Mouse (Mus musculus): ENCODE measurements around the gene Mea1. TPM values are rescaled to one million over a fixed set of nuclear protein-coding genes. Genes with fewer than 3 reads are reported as not detected.

Gene Mea1
- polyA plus RNA-seq, 1 experiment = 142 TPM

DNA sequence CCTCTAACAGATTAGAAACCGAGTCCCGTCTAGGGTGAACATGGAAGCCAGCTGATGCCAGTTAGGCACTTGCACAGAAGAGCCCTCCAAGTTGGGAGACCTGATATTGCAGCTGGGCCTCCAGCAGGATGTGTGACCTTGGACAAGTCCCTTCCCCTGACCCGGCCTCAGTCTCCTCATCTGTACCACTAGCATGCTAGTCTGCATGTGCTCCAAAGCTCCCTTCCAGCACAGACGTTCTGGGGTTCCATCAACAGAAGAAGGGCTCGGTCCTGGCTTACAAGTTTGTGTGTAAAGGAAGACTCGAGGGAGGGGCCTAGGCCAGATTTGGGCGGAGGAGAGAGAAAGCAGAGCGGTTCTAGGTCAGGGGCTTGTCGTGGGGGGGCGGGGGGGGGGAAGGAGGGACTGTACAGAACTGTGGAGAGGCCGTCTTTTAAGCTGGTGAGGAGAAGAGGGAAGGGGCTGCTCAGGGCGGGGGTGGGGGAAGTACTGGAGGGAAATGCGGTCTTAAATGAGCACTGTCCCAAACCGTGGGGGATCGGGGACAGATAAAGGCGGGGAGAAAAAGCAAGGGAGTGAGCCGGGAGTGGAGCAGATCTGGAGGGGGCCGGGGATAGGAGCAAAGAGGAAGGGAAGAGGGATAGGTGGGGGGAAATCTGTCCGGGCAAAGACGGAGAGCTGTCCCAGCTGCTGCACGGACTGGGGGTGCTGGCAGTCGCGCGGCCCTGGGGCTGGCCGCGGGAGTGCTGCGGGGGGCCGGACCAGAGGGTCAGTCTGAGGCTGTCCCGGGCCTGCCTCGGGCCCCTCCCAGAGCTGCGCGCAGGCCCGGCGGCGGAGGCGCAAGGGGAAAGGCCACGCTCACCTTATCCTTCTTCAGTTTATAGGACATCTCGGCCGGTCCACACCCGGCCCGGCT lies 25.6 kb downstream of the Mea1 start:
- TF ChIP-seq CTCF (IDR thresholded peaks at IDR 0.05; ENCODE audit: low read depth, low read length) (no peak), POLR2A (IDR thresholded peaks at IDR 0.05; ENCODE audit: insufficient read depth, low read length) (no peak), EP300 (IDR thresholded peaks at IDR 0.05; ENCODE audit: insufficient read depth, low read depth, low read length) (no peak)
- Histone ChIP-seq H3K36me3 (ENCODE audit: control insufficient read depth, insufficient read depth, low read length, poor library complexity, severe bottlenecking) (no peaks in the 10 kb centered on the region), H3K27me3 (ENCODE audit: control insufficient read depth, insufficient read depth, low read length, poor library complexity, severe bottlenecking) (no peaks in the 10 kb centered on the region), H3K4me3 (ENCODE audit: low read depth, low read length) (peak overlapping the region; percentile 84), H3K9me3 (replicated peaks; ENCODE audit: control insufficient read depth, insufficient read depth, low read length, poor library complexity, severe bottlenecking) (no peaks in the 10 kb centered on the region), H3K4me1 (ENCODE audit: control insufficient read depth, insufficient read depth, low read length) (peaks cover 4% of the 10 kb centered on the region), H3K9ac (ENCODE audit: low read depth, poor library complexity, severe bottlenecking) (peak overlapping the region; percentile 98), H3K27ac (ENCODE audit: insufficient read depth, low read length) (peak overlapping the region; percentile 42; the same call in 1 of the 2 replicates)

DNA sequence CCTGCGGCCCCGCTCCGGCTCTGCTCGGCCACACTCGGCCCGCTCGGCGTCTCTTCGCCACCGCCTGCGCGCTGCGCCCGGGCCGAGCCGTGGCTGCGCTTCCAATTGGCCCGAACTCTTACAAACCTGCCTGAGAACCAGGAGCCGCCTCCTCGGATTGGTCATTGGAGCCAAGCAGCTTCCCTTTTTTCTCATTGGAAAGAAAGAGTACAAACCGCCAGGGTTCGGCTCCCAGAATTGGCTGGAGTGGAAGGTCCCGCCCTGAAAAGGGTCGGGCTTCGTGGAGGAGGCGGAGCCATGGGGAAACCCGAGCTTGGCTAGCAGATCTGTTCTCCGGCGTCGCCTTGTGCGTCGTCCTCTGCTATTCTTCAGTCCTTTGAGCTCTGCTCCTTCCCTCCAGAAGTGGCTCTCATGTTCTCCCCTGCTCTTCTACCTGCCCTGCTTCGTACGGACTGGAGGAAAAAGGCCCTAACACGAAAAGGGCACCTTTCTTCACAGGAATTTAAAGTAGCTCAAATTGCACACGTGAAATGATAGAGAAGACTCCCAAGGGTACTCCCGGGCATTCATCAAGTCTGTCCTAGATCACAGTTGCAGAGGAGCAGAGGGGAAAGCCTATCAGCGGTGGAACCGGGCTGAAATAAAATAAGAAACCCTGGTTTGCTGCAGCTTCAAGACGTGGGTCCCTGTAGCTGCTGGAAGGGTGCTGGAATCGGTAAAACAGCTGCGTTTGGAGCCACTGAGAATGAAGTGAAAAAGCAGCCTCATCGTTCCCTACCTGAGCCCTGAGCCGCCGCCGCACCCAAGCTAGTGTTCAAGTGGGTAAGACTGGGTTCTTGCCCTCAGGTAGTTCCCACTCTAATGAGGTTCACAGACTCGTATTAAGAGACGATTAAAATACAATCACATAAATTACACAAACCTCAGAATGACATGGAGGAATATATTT lies 26.6 kb downstream of the Mea1 start, which contains the start of gene Ppp2r5d:
Ppp2r5d (minus strand) TSS at position 225 of the 949 bp plus-strand sequence.
- Histone ChIP-seq H3K36me3 (ENCODE audit: control insufficient read depth, insufficient read depth, low read length, poor library complexity, severe bottlenecking) (no peaks in the 10 kb centered on the region), H3K4me3 (ENCODE audit: low read depth, low read length) (peak within 1 kb of the TSS; percentile 84), H3K9me3 (replicated peaks; ENCODE audit: control insufficient read depth, insufficient read depth, low read length, poor library complexity, severe bottlenecking) (no peaks in the 10 kb centered on the region), H3K9ac (ENCODE audit: low read depth, poor library complexity, severe bottlenecking) (peak within 1 kb of the TSS; percentile 98), H3K27ac (ENCODE audit: insufficient read depth, low read length) (peak within 1 kb of the TSS; percentile 64), H3K4me1 (ENCODE audit: control insufficient read depth, insufficient read depth, low read length) (peaks cover 4% of the 10 kb centered on the region), H3K27me3 (ENCODE audit: control insufficient read depth, insufficient read depth, low read length, poor library complexity, severe bottlenecking) (no peaks in the 10 kb centered on the region)
- TF ChIP-seq POLR2A (IDR thresholded peaks at IDR 0.05; ENCODE audit: insufficient read depth, low read length) = peak; percentile 98
- TF ChIP-seq CTCF (IDR thresholded peaks at IDR 0.05; ENCODE audit: low read depth, low read length) = no peak

DNA sequence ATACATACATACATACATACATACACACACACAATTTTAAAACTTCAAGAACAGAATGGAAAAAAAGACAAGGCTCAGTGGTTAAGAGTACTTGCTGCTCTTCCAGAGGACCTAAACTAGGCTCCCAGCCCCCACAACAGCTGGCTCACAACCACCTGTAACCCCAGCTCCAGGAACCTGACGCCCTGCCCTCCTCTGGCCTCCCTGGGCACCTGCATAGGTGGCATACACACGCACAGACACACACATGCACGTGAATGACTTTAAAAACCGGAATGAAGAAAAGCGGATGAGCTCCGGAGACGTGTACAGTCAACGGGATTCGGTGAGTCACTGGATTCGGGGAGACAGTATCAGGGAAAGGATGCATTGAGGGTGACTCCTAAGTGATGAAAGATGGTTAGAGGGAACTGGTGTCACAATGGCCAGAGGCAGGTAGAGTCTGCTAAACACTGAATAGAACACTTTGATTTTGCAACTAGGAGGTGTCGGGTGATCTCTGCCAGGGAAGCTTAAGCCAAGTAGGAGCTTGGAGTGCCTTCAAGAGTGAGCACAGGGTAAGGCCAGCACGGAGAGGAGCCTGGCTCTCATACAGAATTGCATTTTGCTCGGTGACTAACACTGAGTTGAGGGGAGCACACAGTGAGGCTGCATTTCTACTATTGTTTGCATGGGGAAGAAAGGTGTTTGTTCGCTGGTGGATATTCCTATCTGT lies 27.9 kb downstream of the Mea1 start:
- Histone ChIP-seq H3K9me3 (replicated peaks; ENCODE audit: control insufficient read depth, insufficient read depth, low read length, poor library complexity, severe bottlenecking) (no peaks in the 10 kb centered on the region), H3K27ac (ENCODE audit: insufficient read depth, low read length) (no peak overlapping the region), H3K4me3 (ENCODE audit: low read depth, low read length) (no peak overlapping the region), H3K27me3 (ENCODE audit: control insufficient read depth, insufficient read depth, low read length, poor library complexity, severe bottlenecking) (no peaks in the 10 kb centered on the region), H3K4me1 (ENCODE audit: control insufficient read depth, insufficient read depth, low read length) (peaks cover 4% of the 10 kb centered on the region), H3K9ac (ENCODE audit: low read depth, poor library complexity, severe bottlenecking) (no peak overlapping the region), H3K36me3 (ENCODE audit: control insufficient read depth, insufficient read depth, low read length, poor library complexity, severe bottlenecking) (no peaks in the 10 kb centered on the region)
- TF ChIP-seq POLR2A (IDR thresholded peaks at IDR 0.05; ENCODE audit: insufficient read depth, low read length) (no peak), CTCF (IDR thresholded peaks at IDR 0.05; ENCODE audit: low read depth, low read length) (no peak), EP300 (IDR thresholded peaks at IDR 0.05; ENCODE audit: insufficient read depth, low read depth, low read length) (no peak)

DNA sequence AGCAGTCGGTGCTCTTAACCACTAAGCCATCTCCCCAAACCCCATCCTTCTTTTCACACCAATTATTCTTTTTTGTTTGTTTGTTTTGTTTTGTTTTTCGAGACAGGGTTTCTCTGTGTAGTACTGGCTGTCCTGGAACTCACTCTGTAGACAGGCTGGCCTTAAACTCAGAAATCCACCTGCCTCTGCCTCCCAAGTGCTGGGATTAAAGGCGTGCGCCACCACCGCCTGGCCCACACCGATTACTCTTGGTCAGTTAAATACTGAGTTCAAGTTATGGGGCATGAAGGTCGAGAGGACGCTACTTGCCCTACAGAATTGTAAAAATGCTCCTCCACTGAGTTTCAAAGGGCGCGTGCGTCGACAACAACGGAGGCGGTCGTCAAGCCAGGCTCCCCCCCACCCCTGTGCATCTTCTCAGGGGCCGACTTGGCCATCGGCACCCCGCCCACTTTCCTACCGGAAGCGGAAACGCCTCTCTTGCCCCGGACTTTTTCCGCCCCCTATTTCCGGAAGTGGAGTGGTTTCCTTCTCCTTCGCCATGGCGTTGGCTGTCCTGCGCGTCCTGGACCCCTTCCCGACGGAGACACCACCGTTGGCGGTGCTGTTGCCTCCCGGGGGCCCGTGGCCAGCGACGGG lies 32.5 kb downstream of the Mea1 start, which contains the start of gene Pex6:
Pex6 (plus strand) TSS at position 505 of the 639 bp plus-strand sequence.
- H3K27ac ChIP-seq (ENCODE audit: insufficient read depth, low read length) = peak within 1 kb of the TSS; percentile 70; the same call in 1 of the 2 replicates
- peak; percentile 87 for TF ChIP-seq POLR2A (IDR thresholded peaks at IDR 0.05; ENCODE audit: insufficient read depth, low read length)
- no peak for TF ChIP-seq EP300 (IDR thresholded peaks at IDR 0.05; ENCODE audit: insufficient read depth, low read depth, low read length)
- H3K36me3 ChIP-seq (ENCODE audit: control insufficient read depth, insufficient read depth, low read length, poor library complexity, severe bottlenecking) = 0 out of 2 replicates have a peak, but pooled peaks cover 5% of the 10 kb centered on the region
- no peaks in the 10 kb centered on the region for H3K4me1 ChIP-seq (ENCODE audit: control insufficient read depth, insufficient read depth, low read length)
- peak within 1 kb of the TSS; percentile 84 for H3K4me3 ChIP-seq (ENCODE audit: low read depth, low read length)
- H3K27me3 ChIP-seq (ENCODE audit: control insufficient read depth, insufficient read depth, low read length, poor library complexity, severe bottlenecking) = no peaks in the 10 kb centered on the region
- peak within 1 kb of the TSS; percentile 98 for H3K9ac ChIP-seq (ENCODE audit: low read depth, poor library complexity, severe bottlenecking)
- no peaks in the 10 kb centered on the region for H3K9me3 ChIP-seq (replicated peaks; ENCODE audit: control insufficient read depth, insufficient read depth, low read length, poor library complexity, severe bottlenecking)

DNA sequence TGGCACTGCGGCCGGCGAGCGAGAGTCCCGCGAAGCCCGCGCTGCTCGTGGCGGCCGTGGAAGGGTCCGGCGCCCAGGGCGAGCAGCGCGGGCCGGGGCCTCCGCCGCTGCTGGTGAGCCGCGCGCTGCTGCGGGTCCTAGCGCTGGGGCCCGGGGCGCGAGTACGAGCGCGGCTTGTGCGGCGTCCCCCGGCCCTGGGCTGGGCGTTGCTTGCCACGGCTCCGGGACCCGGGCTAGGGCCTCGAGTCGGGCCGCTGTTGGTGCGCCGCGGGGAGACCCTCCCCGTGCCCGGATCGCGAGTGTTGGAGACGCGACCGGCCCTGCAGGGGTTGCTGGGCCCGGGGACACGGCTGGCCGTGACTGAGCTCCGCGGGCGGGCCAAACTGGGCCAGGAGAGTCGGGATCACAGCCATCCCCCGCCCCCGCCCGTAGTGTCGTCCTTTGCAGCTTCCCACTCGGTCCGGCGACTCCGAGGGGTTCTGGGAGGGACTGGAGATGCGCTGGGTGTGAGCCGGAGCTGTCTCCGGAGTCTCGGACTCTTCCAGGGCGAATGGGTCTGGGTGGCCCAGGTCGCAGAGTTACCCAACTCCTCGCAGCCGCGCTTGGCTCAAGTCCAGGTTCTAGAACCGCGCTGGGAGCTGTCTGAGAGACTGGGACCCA lies 33.1 kb downstream of the Mea1 start:
- 0 out of 2 replicates have a peak, but pooled peaks cover 5% of the 10 kb centered on the region for H3K36me3 ChIP-seq (ENCODE audit: control insufficient read depth, insufficient read depth, low read length, poor library complexity, severe bottlenecking)
- H3K27ac ChIP-seq (ENCODE audit: insufficient read depth, low read length) = no peak overlapping the region
- peak overlapping the region; percentile 98 for H3K9ac ChIP-seq (ENCODE audit: low read depth, poor library complexity, severe bottlenecking)
- no peak for TF ChIP-seq EP300 (IDR thresholded peaks at IDR 0.05; ENCODE audit: insufficient read depth, low read depth, low read length)
- no peaks in the 10 kb centered on the region for H3K4me1 ChIP-seq (ENCODE audit: control insufficient read depth, insufficient read depth, low read length)
- peak overlapping the region; percentile 84 for H3K4me3 ChIP-seq (ENCODE audit: low read depth, low read length)
- no peaks in the 10 kb centered on the region for H3K9me3 ChIP-seq (replicated peaks; ENCODE audit: control insufficient read depth, insufficient read depth, low read length, poor library complexity, severe bottlenecking)
- H3K27me3 ChIP-seq (ENCODE audit: control insufficient read depth, insufficient read depth, low read length, poor library complexity, severe bottlenecking) = no peaks in the 10 kb centered on the region

Measured in ES-Bruce4 (cell line).